Mouse (Mus musculus): ENCODE results near the gene Pcdh15. TPM values are rescaled to one million over a fixed set of nuclear protein-coding genes. Genes with fewer than 3 reads are reported as not detected.

Pcdh15 gene
- polyA plus RNA-seq, 1 experiment from 2014 or later: 1.0 TPM

- no peak overlapping the region for H3K4me2 ChIP-seq (ENCODE audit: low read depth, low read length)
- ATAC-seq (replicated peaks; ENCODE audit: insufficient number of reproducible peaks, low FRiP score, low TSS enrichment, low read depth): no peak
These were observed 1260.4 kb downstream of the Pcdh15 start for GRCm38 (mm10) chr10:74359526-74359925.

GRCm38 (mm10) chr10:74378697-74379096, 1279.6 kb downstream of the Pcdh15 start:
- H3K27ac ChIP-seq (replicated peaks; ENCODE audit: low read depth, low read length): no peak overlapping the region
- H3K27me3 ChIP-seq (ENCODE audit: control insufficient read depth, insufficient read depth, low read length): no peaks in the 10 kb centered on the region
- no peak overlapping the region for H3K4me3 ChIP-seq (ENCODE audit: low read depth, low read length)
- WGBS: 97% methylated on average over 1 of the region's 1 CpGs
- H3K9ac ChIP-seq (replicated peaks; ENCODE audit: low read length): no peak overlapping the region
- DNase-seq (ENCODE audit: low spot score): no peak
- H3K36me3 ChIP-seq (replicated peaks; ENCODE audit: control insufficient read depth, insufficient read depth, low read depth, low read length): no peaks in the 10 kb centered on the region
- no peaks in the 10 kb centered on the region for H3K9me3 ChIP-seq (replicated peaks; ENCODE audit: control insufficient read depth, low read length)
- 0 out of 2 replicates have a peak, but pooled peaks have one; percentile 39 for ATAC-seq (replicated peaks; ENCODE audit: insufficient number of reproducible peaks, low FRiP score, low TSS enrichment, low read depth)
- H3K4me2 ChIP-seq (ENCODE audit: low read depth, low read length): no peak overlapping the region
- H3K4me1 ChIP-seq (ENCODE audit: control insufficient read depth, insufficient read depth, low read length): no peaks in the 10 kb centered on the region

More at GRCm38 (mm10) chr10:74359526-74359925, 1260.4 kb downstream of the Pcdh15 start:
- H3K9ac ChIP-seq (replicated peaks; ENCODE audit: low read length): no peak overlapping the region
- H3K4me1 ChIP-seq (ENCODE audit: control insufficient read depth, insufficient read depth, low read length): no peaks in the 10 kb centered on the region
- H3K36me3 ChIP-seq (replicated peaks; ENCODE audit: control insufficient read depth, insufficient read depth, low read depth, low read length): no peaks in the 10 kb centered on the region
- WGBS: 26% methylated on average over 5 of the region's 5 CpGs
- DNase-seq (ENCODE audit: low spot score): peak; percentile 71
- H3K27ac ChIP-seq (replicated peaks; ENCODE audit: low read depth, low read length): no peak overlapping the region
- no peaks in the 10 kb centered on the region for H3K9me3 ChIP-seq (replicated peaks; ENCODE audit: control insufficient read depth, low read length)
- no peaks in the 10 kb centered on the region for H3K27me3 ChIP-seq (ENCODE audit: control insufficient read depth, insufficient read depth, low read length)
- H3K4me3 ChIP-seq (ENCODE audit: low read depth, low read length): no peak overlapping the region

GRCm38 (mm10) chr10:74379276-74380134, 1280.4 kb downstream of the Pcdh15 start:
- Histone ChIP-seq H3K9me3 (replicated peaks; ENCODE audit: control insufficient read depth, low read length) (no peaks in the 10 kb centered on the region), H3K27me3 (ENCODE audit: control insufficient read depth, insufficient read depth, low read length) (no peaks in the 10 kb centered on the region), H3K9ac (replicated peaks; ENCODE audit: low read length) (no peak overlapping the region), H3K36me3 (replicated peaks; ENCODE audit: control insufficient read depth, insufficient read depth, low read depth, low read length) (no peaks in the 10 kb centered on the region), H3K4me3 (ENCODE audit: low read depth, low read length) (no peak overlapping the region), H3K27ac (replicated peaks; ENCODE audit: low read depth, low read length) (no peak overlapping the region), H3K4me1 (ENCODE audit: control insufficient read depth, insufficient read depth, low read length) (no peaks in the 10 kb centered on the region), H3K4me2 (ENCODE audit: low read depth, low read length) (no peak overlapping the region)
- WGBS: 62% methylated on average over 7 of the region's 7 CpGs
- DNase-seq (ENCODE audit: low spot score): no peak
- no peak for ATAC-seq (replicated peaks; ENCODE audit: insufficient number of reproducible peaks, low FRiP score, low TSS enrichment, low read depth)

- no peaks in the 10 kb centered on the region for H3K36me3 ChIP-seq (replicated peaks; ENCODE audit: control insufficient read depth, insufficient read depth, low read depth, low read length)
- H3K27ac ChIP-seq (replicated peaks; ENCODE audit: low read depth, low read length): no peak overlapping the region
- H3K4me2 ChIP-seq (ENCODE audit: low read depth, low read length): no peak overlapping the region
- no peak for ATAC-seq (replicated peaks; ENCODE audit: insufficient number of reproducible peaks, low FRiP score, low TSS enrichment, low read depth)
- H3K9me3 ChIP-seq (replicated peaks; ENCODE audit: control insufficient read depth, low read length): no peaks in the 10 kb centered on the region
- no peak for DNase-seq (ENCODE audit: low spot score)
- H3K4me1 ChIP-seq (ENCODE audit: control insufficient read depth, insufficient read depth, low read length): no peaks in the 10 kb centered on the region
- 67% methylated on average over 10 of the region's 10 CpGs for WGBS
- no peak overlapping the region for H3K4me3 ChIP-seq (ENCODE audit: low read depth, low read length)
- no peak overlapping the region for H3K9ac ChIP-seq (replicated peaks; ENCODE audit: low read length)
- H3K27me3 ChIP-seq (ENCODE audit: control insufficient read depth, insufficient read depth, low read length): no peaks in the 10 kb centered on the region
These were observed 1288.7 kb downstream of the Pcdh15 start for GRCm38 (mm10) chr10:74387538-74388499.

GRCm38 (mm10) chr10:74403111-74403510, 1304.0 kb downstream of the Pcdh15 start:
- Histone ChIP-seq H3K4me3 (ENCODE audit: low read depth, low read length) (no peak overlapping the region), H3K36me3 (replicated peaks; ENCODE audit: control insufficient read depth, insufficient read depth, low read depth, low read length) (no peaks in the 10 kb centered on the region), H3K9me3 (replicated peaks; ENCODE audit: control insufficient read depth, low read length) (no peaks in the 10 kb centered on the region), H3K27ac (replicated peaks; ENCODE audit: low read depth, low read length) (no peak overlapping the region), H3K27me3 (ENCODE audit: control insufficient read depth, insufficient read depth, low read length) (no peaks in the 10 kb centered on the region), H3K4me1 (ENCODE audit: control insufficient read depth, insufficient read depth, low read length) (no peaks in the 10 kb centered on the region), H3K4me2 (ENCODE audit: low read depth, low read length) (no peak overlapping the region), H3K9ac (replicated peaks; ENCODE audit: low read length) (no peak overlapping the region)
- no peak for ATAC-seq (replicated peaks; ENCODE audit: insufficient number of reproducible peaks, low FRiP score, low TSS enrichment, low read depth)
- no peak for DNase-seq (ENCODE audit: low spot score)
- 74% methylated on average over 8 of the region's 8 CpGs for WGBS

- no peaks in the 10 kb centered on the region for H3K27me3 ChIP-seq (ENCODE audit: control insufficient read depth, insufficient read depth, low read length)
- H3K27ac ChIP-seq (replicated peaks; ENCODE audit: low read depth, low read length): no peak overlapping the region
- H3K4me2 ChIP-seq (ENCODE audit: low read depth, low read length): no peak overlapping the region
- H3K9ac ChIP-seq (replicated peaks; ENCODE audit: low read length): no peak overlapping the region
- H3K36me3 ChIP-seq (replicated peaks; ENCODE audit: control insufficient read depth, insufficient read depth, low read depth, low read length): no peaks in the 10 kb centered on the region
- 63% methylated on average over 3 of the region's 3 CpGs for WGBS
- no peaks in the 10 kb centered on the region for H3K4me1 ChIP-seq (ENCODE audit: control insufficient read depth, insufficient read depth, low read length)
- no peak overlapping the region for H3K4me3 ChIP-seq (ENCODE audit: low read depth, low read length)
- DNase-seq (ENCODE audit: low spot score) (peak; percentile 31), ATAC-seq (replicated peaks; ENCODE audit: insufficient number of reproducible peaks, low FRiP score, low TSS enrichment, low read depth) (no peak)
- no peaks in the 10 kb centered on the region for H3K9me3 ChIP-seq (replicated peaks; ENCODE audit: control insufficient read depth, low read length)
These were observed 1314.9 kb downstream of the Pcdh15 start for GRCm38 (mm10) chr10:74414021-74414420.

- H3K4me3 ChIP-seq (ENCODE audit: low read depth, low read length): no peak overlapping the region
These were observed 1315.8 kb downstream of the Pcdh15 start for GRCm38 (mm10) chr10:74414945-74415344.

More at GRCm38 (mm10) chr10:74414945-74415344, 1315.8 kb downstream of the Pcdh15 start:
- Histone ChIP-seq H3K27me3 (ENCODE audit: control insufficient read depth, insufficient read depth, low read length) (no peaks in the 10 kb centered on the region), H3K9me3 (replicated peaks; ENCODE audit: control insufficient read depth, low read length) (no peaks in the 10 kb centered on the region), H3K4me2 (ENCODE audit: low read depth, low read length) (no peak overlapping the region), H3K4me1 (ENCODE audit: control insufficient read depth, insufficient read depth, low read length) (no peaks in the 10 kb centered on the region), H3K36me3 (replicated peaks; ENCODE audit: control insufficient read depth, insufficient read depth, low read depth, low read length) (no peaks in the 10 kb centered on the region), H3K9ac (replicated peaks; ENCODE audit: low read length) (no peak overlapping the region), H3K27ac (replicated peaks; ENCODE audit: low read depth, low read length) (no peak overlapping the region)
- DNase-seq (ENCODE audit: low spot score) (no peak), ATAC-seq (replicated peaks; ENCODE audit: insufficient number of reproducible peaks, low FRiP score, low TSS enrichment, low read depth) (no peak)
- WGBS: 85% methylated on average over 1 of the region's 1 CpGs
